Mouse (Mus musculus): ENCODE results near the gene Ccdc88c.

GRCm38 (mm10) chr12:101014549-101015164, 14.2 kb downstream of the Ccdc88c start:
- no peak for TF ChIP-seq POLR2A (IDR thresholded peaks at IDR 0.05; ENCODE audit: low read depth, low read length)
- no peak for TF ChIP-seq CTCF (IDR thresholded peaks at IDR 0.05; ENCODE audit: borderline replicate concordance, insufficient read depth, low read length)

Data from embryonic fibroblast, embryonic 13.5 days (primary cell).